Mouse (Mus musculus): ENCODE measurements around the gene Nectin4. TPM values are rescaled to one million over a fixed set of nuclear protein-coding genes. Genes with fewer than 3 reads are reported as not detected.

Nectin4 gene
- polyA plus RNA-seq (2015; fragmentation: Nextera tagmentation; extraction: Ambion mirVana) = 22.4 and 24.1 TPM in 2 replicates

GRCm38 (mm10) chr1:171369845-171370556 is at the start of gene Nectin4:
Gene Nectin4 (plus strand): TSS chr1:171370099.

GRCm38 (mm10) chr1:171328839-171329432 is 41.0 kb upstream of the Nectin4 start, which contains the start of gene Dedd:
Gene Dedd (plus strand): TSS chr1:171329145.

GRCm38 (mm10) chr1:171345225-171346094 is 24.4 kb upstream of the Nectin4 start, which contains the start of the genes Nit1 and Pfdn2:
Gene Nit1 (minus strand): TSS chr1:171345646.
Gene Pfdn2 (plus strand): TSS chr1:171345670.

GRCm38 (mm10) chr1:171360656-171361055 is 9.2 kb upstream of the Nectin4 start, which contains the start of gene Klhdc9:
Gene Klhdc9 (minus strand): TSS chr1:171360798.

GRCm38 (mm10) chr1:171388376-171389102 is 18.6 kb downstream of the Nectin4 start, which contains the start of gene Arhgap30:
Gene Arhgap30 (plus strand): TSS chr1:171388954.

GRCm38 (mm10) chr1:171410947-171411484 is 41.1 kb downstream of the Nectin4 start, which contains the start of gene Usf1:
Gene Usf1 (plus strand): TSS chr1:171411313.

GRCm38 (mm10) chr1:171418660-171419059 is 48.8 kb downstream of the Nectin4 start, which contains the start of gene Tstd1:
Gene Tstd1 (plus strand): TSS chr1:171418872.

GRCm38 (mm10) chr1:171437264-171438013 is 67.5 kb downstream of the Nectin4 start, which contains the start of gene F11r:
Gene F11r (plus strand): TSS chr1:171437535.

Other genes starting within 250 kb of the Nectin4 start
- gene Sdhc, start 219.5 kb upstream of the Nectin4 start, polyA plus RNA-seq (2015; fragmentation: Nextera tagmentation; extraction: Ambion mirVana) = 266 and 286 TPM in 2 replicates
- 1.6 and 1.7 TPM in 2 replicates for gene Mpz, start 219.4 kb upstream of the Nectin4 start, polyA plus RNA-seq (2015; fragmentation: Nextera tagmentation; extraction: Ambion mirVana)
- gene Pcp4l1, start 173.8 kb upstream of the Nectin4 start, polyA plus RNA-seq (2015; fragmentation: Nextera tagmentation; extraction: Ambion mirVana) = 246 and 265 TPM in 2 replicates
- 0.15 and 0.28 TPM in 2 replicates for gene Nr1i3, start 156.1 kb upstream of the Nectin4 start, polyA plus RNA-seq (2015; fragmentation: Nextera tagmentation; extraction: Ambion mirVana)
- 24.1 and 24.4 TPM in 2 replicates for gene Tomm40l, start 147.6 kb upstream of the Nectin4 start, polyA plus RNA-seq (2015; fragmentation: Nextera tagmentation; extraction: Ambion mirVana)
- 4.0 and 20.3 TPM in 2 replicates for gene Apoa2, start 145.0 kb upstream of the Nectin4 start, polyA plus RNA-seq (2015; fragmentation: Nextera tagmentation; extraction: Ambion mirVana)
- 66.5 and 150 TPM in 2 replicates for gene Fcer1g, start 135.7 kb upstream of the Nectin4 start, polyA plus RNA-seq (2015; fragmentation: Nextera tagmentation; extraction: Ambion mirVana)
- gene Adamts4, start 119.7 kb upstream of the Nectin4 start, polyA plus RNA-seq (2015; fragmentation: Nextera tagmentation; extraction: Ambion mirVana) = 4.6 and 5.8 TPM in 2 replicates
- 196 and 216 TPM in 2 replicates for gene Ndufs2, start 118.7 kb upstream of the Nectin4 start, polyA plus RNA-seq (2015; fragmentation: Nextera tagmentation; extraction: Ambion mirVana)
- 41.8 and 42.3 TPM in 2 replicates for gene B4galt3, start 99.8 kb upstream of the Nectin4 start, polyA plus RNA-seq (2015; fragmentation: Nextera tagmentation; extraction: Ambion mirVana)
- 23.1 and 24.7 TPM in 2 replicates for gene Ppox, start 88.9 kb upstream of the Nectin4 start, polyA plus RNA-seq (2015; fragmentation: Nextera tagmentation; extraction: Ambion mirVana)
- gene Usp21, start 82.1 kb upstream of the Nectin4 start, polyA plus RNA-seq (2015; fragmentation: Nextera tagmentation; extraction: Ambion mirVana) = 29.3 and 30.5 TPM in 2 replicates
- 69.1 and 82.7 TPM in 2 replicates for gene Ufc1, start 75.1 kb upstream of the Nectin4 start, polyA plus RNA-seq (2015; fragmentation: Nextera tagmentation; extraction: Ambion mirVana)
- gene Dedd, start 41.0 kb upstream of the Nectin4 start, polyA plus RNA-seq (2015; fragmentation: Nextera tagmentation; extraction: Ambion mirVana) = 34.0 and 36.6 TPM in 2 replicates
- gene Nit1, start 24.5 kb upstream of the Nectin4 start, polyA plus RNA-seq (2015; fragmentation: Nextera tagmentation; extraction: Ambion mirVana) = 31.4 and 33.0 TPM in 2 replicates
- gene Pfdn2, start 24.4 kb upstream of the Nectin4 start, polyA plus RNA-seq (2015; fragmentation: Nextera tagmentation; extraction: Ambion mirVana) = 62.2 and 64.8 TPM in 2 replicates
- 1.1 and 1.5 TPM in 2 replicates for gene Klhdc9, start 9.3 kb upstream of the Nectin4 start, polyA plus RNA-seq (2015; fragmentation: Nextera tagmentation; extraction: Ambion mirVana)
- 2.1 and 4.7 TPM in 2 replicates for gene Arhgap30, start 18.9 kb downstream of the Nectin4 start, polyA plus RNA-seq (2015; fragmentation: Nextera tagmentation; extraction: Ambion mirVana)
- gene Usf1, start 41.2 kb downstream of the Nectin4 start, polyA plus RNA-seq (2015; fragmentation: Nextera tagmentation; extraction: Ambion mirVana) = 32.1 and 33.4 TPM in 2 replicates
- gene Tstd1, start 48.8 kb downstream of the Nectin4 start, polyA plus RNA-seq (2015; fragmentation: Nextera tagmentation; extraction: Ambion mirVana) = 16.8 and 21.2 TPM in 2 replicates
- gene F11r, start 67.4 kb downstream of the Nectin4 start, polyA plus RNA-seq (2015; fragmentation: Nextera tagmentation; extraction: Ambion mirVana) = 84.3 and 90.0 TPM in 2 replicates
- 9.6 and 10.3 TPM in 2 replicates for gene Alyref2, start 133.4 kb downstream of the Nectin4 start, polyA plus RNA-seq (2015; fragmentation: Nextera tagmentation; extraction: Ambion mirVana)
- gene Itln1, start 165.2 kb downstream of the Nectin4 start, polyA plus RNA-seq (2015; fragmentation: Nextera tagmentation; extraction: Ambion mirVana) = 0.51 and 0.73 TPM in 2 replicates
- gene Cd244a, start 189.1 kb downstream of the Nectin4 start, polyA plus RNA-seq (2015; fragmentation: Nextera tagmentation; extraction: Ambion mirVana) = 0.77 and 3.5 TPM in 2 replicates
- gene Ly9, start 237.3 kb downstream of the Nectin4 start, polyA plus RNA-seq (2015; fragmentation: Nextera tagmentation; extraction: Ambion mirVana) = 0.35 and 0.98 TPM in 2 replicates

Data from urinary bladder, postnatal 0 days (tissue).